Mouse (Mus musculus) spleen, postnatal 4 days (tissue): ENCODE measurements around the gene Polr2e.
A peak's percentile ranks its signal among the peaks of the same experiment; 100 is the strongest.

Source experiments
- DNase-seq, 2 experiments: peaks; one replicate each; pipeline ENCODE4 v3.0.0; 2022; ENCODE audit warnings: low spot score in 2 of 2

The Polr2e gene

DNA sequence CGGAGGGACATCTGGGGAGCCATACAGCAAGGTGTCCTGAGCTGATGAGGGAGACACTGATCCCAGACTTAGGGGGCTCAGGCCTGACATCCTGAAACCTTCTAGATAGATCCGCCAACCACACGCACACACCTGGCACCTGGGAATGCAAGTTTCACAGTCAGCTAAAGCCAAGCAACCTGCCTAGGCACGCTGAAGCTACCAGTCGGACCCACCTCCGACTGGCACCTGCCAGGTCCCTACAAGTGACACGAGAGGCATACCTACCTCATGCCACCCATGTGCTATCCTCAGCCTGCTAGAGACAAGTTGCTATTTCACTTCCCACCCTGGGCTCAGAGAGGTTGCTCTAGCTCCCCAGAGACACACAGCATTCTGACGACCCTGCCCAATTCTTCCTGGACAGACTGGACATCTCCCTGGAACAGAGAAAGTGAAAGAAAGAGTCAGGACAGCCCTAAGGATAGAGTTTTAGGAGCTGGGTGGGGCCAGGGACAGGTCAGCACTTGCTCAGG, 50.3 kb downstream of the Polr2e start:
- DNase-seq = no peak

DNA sequence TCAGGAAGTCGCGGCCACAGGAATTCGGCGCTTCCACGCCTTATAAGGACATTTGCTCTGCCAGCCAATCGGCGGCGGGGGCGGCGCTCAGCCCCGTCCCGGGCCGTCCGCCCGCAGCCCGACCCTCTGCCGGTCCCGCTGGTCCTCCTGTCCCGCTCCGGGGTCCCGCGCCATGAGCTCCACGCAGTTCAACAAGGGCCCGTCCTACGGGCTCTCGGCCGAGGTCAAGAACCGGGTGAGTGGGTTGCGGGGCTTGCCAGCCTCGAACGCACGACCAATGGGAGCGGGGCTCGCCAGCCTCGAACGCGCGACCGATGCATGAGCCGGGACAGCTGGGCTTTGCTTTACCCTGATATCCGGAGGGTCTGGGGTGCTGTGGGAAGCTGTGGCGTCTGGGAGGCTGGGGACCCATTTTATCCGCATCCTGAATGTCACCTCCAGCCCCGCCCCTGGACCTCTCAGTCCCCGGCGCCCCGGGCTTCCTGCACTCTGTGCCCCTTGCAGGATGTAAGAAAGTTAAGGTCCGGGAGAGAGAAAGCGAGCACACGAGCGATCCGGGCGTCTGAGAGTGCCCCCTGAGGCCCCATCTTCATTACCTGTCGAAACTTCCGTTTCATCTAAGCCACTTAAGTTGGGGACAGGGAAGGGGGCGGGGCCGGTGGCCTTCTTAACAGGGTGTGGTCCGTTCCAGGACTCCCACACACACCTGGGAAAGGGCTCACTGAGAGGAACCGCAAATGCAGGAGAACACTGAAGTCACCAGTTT, 50.9 kb downstream of the Polr2e start, which contains the start of gene Cnn2:
Gene Cnn2, plus strand, starts transcription at position 79 of the 766 bp plus-strand sequence.
- DNase-seq = peak; percentile 65 to 85

DNA sequence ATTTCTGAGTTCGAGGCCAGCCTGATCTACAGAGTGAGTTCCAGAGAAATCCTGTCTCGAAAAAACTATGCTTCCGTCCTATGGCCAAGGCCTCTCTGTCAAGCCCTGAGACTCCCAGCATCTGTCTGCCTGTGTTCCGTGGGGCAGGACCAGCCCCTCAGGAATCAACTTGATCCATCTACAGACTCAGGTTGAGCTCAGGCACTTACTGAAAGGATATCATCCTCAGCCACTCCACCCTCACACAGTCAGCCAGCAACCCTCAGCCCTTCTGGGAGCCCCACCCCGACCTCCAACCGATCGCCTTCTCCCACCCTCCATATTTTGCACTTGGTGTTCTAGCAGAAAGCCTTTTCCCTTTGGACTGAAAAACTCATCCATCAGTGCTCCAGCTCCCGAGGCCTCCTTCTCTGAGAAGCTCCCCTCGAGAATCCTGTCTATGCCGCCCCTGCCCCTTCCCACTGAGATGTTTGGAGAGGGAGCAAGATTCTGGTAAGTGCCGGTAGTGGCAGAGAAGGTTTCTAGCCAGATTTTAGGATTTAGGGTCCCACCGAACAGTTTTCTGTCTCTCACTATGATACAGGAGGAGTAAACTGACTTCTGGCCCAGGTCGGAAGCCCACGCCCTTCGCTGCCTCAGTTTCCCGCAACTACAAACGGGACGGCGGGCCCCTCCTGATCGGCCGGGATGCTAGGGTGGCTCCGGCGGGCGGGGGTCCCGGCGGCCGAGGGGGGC, 51.7 kb downstream of the Polr2e start:
- no peak for DNase-seq

DNA sequence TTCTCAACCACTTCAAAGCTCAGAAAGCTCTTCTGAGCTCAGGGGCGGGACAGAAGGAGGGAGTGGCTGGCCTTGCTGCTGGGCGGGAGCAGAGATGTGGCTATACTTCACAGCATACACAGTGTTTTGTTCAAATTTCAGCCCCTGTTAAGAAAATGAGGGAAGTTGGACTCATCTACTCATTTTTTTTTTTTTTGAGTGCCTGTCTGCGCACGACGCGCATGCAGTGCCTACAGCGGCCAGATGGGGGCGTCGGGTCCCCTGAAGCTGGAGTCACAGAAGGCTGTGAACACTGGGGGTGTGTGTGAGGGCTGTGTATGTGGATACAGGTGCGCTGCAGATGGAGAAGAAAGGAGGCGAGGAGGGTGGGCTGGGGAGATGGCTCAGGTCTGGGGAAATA, 52.6 kb downstream of the Polr2e start:
- DNase-seq = peak; percentile 92 to 98

DNA sequence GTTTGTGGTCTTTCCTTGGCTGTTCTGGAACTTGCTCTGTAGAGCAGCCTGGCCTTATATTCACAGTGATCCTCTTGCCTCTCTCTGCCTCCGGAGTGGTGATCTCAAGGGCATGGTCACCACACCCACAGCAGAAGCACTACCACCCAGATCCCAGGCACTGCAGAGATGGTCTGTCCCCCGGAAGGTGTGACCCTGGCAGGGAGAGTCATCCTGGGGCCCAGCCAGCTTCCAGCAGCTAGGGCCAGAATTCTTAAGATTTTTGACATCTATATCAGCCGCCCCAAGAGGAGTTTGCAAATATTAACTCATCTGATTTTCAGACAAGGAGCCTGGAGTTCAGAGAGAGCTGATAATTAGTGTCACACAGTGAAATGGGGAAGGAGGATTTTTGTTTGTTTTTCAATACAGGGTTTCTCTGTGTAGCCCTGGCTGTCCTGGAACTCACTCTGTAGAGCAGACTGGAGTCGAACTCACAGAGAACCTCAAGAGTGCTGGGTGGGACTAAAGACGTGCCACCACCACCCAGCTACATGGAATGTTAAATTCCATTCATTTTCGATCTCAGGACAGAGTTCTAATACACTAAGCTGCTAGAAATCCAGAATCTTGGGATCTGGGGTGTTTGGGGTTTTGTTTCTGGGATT, 53.2 kb downstream of the Polr2e start:
- DNase-seq = peak; percentile 53 to 79
